Mouse (Mus musculus): ENCODE measurements around the gene Gm42957. TPM values are rescaled to one million over a fixed set of nuclear protein-coding genes. Genes with fewer than 3 reads are reported as not detected.
A peak's percentile ranks its signal among the peaks of the same experiment; 100 is the strongest.

The Gm42957 gene
- polyA plus RNA-seq, 1 experiment from 2014 or later = not detected

DNA sequence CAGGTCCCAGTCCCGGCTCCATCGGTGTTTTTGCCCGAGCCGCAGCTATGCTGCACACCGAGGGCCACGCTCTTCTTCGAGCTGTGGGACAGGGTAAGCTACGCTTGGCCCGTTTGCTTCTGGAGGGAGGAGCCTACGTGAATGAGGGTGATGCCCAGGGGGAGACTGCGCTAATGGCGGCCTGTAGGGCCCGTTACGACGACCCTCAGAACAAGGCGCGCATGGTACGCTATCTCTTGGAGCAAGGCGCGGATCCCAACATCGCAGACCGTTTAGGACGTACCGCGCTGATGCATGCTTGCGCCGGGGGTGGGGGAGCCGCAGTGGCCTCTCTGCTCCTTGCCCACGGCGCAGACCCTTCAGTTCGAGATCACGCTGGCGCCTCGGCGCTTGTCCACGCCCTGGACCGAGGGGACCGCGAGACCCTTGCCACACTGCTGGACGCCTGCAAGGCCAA, 37.8 kb upstream of the Gm42957 start:
- WGBS (ENCODE audit: insufficient replicate concordance) = under 1% methylated on average over 40 of the region's 40 CpGs
- Histone ChIP-seq H3K9ac (ENCODE audit: low read depth, low read length) (peak overlapping the region; percentile 83), H3K27ac (ENCODE audit: low read depth, low read length) (peak overlapping the region; percentile 78), H3K4me2 (peak overlapping the region; percentile 98), H3K36me3 (ENCODE audit: control insufficient read depth, insufficient read depth, low read length) (no peaks in the 10 kb centered on the region), H3K4me3 (ENCODE audit: low read depth, low read length) (peak overlapping the region; percentile 65), H3K4me1 (ENCODE audit: control insufficient read depth, insufficient read depth, low read length) (peaks cover 29% of the 10 kb centered on the region), H3K27me3 (ENCODE audit: control insufficient read depth, insufficient read depth, low read length) (peaks cover 2% of the 10 kb centered on the region; the same call in 1 of the 2 replicates), H3K9me3 (replicated peaks; ENCODE audit: control insufficient read depth, low read length) (no peaks in the 10 kb centered on the region)
- no peak for ATAC-seq (replicated peaks; ENCODE audit: insufficient number of reproducible peaks, low FRiP score, low TSS enrichment)

DNA sequence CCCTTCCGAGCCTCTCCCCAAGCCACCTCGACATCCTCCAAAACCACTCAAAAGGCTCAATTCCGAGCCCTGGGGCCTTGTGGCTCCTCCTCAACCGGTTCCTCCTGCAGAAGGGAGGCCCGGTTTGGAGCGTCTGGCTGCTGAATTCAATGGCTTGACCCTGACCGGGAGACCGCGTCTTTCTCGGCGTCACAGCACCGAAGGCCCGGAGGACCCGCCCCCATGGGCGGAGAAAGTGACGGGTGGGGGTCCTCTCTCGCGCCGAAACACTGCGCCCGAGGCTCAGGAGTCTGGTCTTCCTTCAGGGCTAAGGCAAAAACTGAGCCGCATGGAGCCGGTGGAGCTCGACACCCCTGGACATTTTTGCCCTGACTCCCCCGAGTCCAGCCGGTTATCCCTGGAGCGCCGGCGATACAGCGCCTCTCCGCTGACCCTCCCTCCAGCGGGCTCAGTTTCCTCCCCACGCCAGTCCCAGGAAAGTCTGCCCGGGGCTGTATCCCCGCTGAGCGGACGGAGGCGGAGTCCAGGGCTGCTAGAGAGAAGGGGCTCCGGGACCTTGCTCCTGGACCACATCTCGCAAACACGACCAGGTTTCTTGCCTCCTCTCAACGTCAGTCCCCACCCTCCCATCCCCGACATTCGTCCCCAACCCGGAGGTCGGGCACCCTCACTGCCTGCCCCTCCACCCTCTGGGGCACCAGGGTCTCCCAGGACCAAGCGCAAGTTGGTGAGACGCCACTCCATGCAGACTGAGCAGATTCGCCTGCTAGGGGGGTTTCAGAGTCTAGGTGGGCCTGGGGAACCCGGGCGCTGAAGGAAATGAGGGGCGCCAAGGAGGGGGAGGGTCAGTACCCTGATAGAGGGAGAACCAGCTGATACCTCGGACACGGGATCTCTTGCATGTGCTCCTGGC, 36.9 kb upstream of the Gm42957 start:
- Histone ChIP-seq H3K9me3 (replicated peaks; ENCODE audit: control insufficient read depth, low read length) (no peaks in the 10 kb centered on the region), H3K27me3 (ENCODE audit: control insufficient read depth, insufficient read depth, low read length) (peaks cover 2% of the 10 kb centered on the region; the same call in 1 of the 2 replicates), H3K4me1 (ENCODE audit: control insufficient read depth, insufficient read depth, low read length) (peaks cover 38% of the 10 kb centered on the region), H3K4me2 (peak overlapping the region; percentile 98), H3K27ac (ENCODE audit: low read depth, low read length) (peak overlapping the region; percentile 78), H3K36me3 (ENCODE audit: control insufficient read depth, insufficient read depth, low read length) (no peaks in the 10 kb centered on the region), H3K9ac (ENCODE audit: low read depth, low read length) (peak overlapping the region; percentile 83), H3K4me3 (ENCODE audit: low read depth, low read length) (peak overlapping the region; percentile 65)
- 3% methylated on average over 54 of the region's 54 CpGs for WGBS (ENCODE audit: insufficient replicate concordance)
- 0 out of 2 replicates have a peak, but pooled peaks have one; percentile 4 for ATAC-seq (replicated peaks; ENCODE audit: insufficient number of reproducible peaks, low FRiP score, low TSS enrichment)

DNA sequence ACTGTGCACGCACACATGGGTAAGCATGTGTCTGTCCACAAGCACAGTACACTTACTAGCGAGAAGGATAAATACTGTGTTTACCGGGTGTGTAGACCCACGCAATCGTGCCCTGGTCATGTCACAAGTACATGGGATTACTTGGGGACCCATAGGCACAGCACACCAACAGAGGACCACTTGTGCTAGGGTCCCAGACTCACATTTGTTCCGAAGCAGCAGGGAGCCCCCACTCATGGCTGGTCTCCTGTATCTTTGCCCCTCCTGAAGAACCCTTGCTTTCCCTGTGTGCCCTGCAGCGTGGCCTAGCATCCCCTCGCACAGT, 36.2 kb upstream of the Gm42957 start:
- no peak for ATAC-seq (replicated peaks; ENCODE audit: insufficient number of reproducible peaks, low FRiP score, low TSS enrichment)
- Histone ChIP-seq H3K9me3 (replicated peaks; ENCODE audit: control insufficient read depth, low read length) (no peaks in the 10 kb centered on the region), H3K4me1 (ENCODE audit: control insufficient read depth, insufficient read depth, low read length) (peaks cover 44% of the 10 kb centered on the region), H3K4me3 (ENCODE audit: low read depth, low read length) (peak overlapping the region; percentile 65), H3K27me3 (ENCODE audit: control insufficient read depth, insufficient read depth, low read length) (peaks cover 2% of the 10 kb centered on the region; the same call in 1 of the 2 replicates), H3K9ac (ENCODE audit: low read depth, low read length) (no peak overlapping the region; the same call in 1 of the 2 replicates), H3K27ac (ENCODE audit: low read depth, low read length) (no peak overlapping the region), H3K4me2 (peak overlapping the region; percentile 98), H3K36me3 (ENCODE audit: control insufficient read depth, insufficient read depth, low read length) (no peaks in the 10 kb centered on the region)
- WGBS (ENCODE audit: insufficient replicate concordance) = 48% methylated on average over 8 of the region's 8 CpGs

DNA sequence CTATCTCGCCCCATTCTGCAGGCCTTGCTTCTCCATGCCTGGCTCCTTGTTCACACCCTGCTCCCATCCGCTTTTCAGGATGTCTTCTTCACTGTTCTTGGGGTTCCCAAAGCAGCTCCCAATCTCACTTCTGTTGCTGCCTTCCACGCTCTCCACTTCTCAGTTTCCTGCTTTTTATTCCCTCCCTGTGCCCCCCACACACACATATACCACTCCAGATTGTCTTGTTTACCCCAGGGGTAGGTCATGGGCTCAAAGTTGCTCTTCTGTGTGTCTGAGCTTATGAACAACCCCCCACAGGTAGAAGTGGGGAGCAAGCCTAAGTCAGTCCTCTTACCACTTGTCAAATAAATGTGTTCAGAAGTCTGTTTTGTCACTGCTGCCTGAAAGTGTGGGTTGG, 35.9 kb upstream of the Gm42957 start:
- H3K9ac ChIP-seq (ENCODE audit: low read depth, low read length) = no peak overlapping the region
- no peak overlapping the region for H3K27ac ChIP-seq (ENCODE audit: low read depth, low read length)
- 71% methylated on average over 3 of the region's 3 CpGs for WGBS (ENCODE audit: insufficient replicate concordance)
- H3K9me3 ChIP-seq (replicated peaks; ENCODE audit: control insufficient read depth, low read length) = no peaks in the 10 kb centered on the region
- no peaks in the 10 kb centered on the region for H3K36me3 ChIP-seq (ENCODE audit: control insufficient read depth, insufficient read depth, low read length)
- peaks cover 2% of the 10 kb centered on the region; the same call in 1 of the 2 replicates for H3K27me3 ChIP-seq (ENCODE audit: control insufficient read depth, insufficient read depth, low read length)
- peak overlapping the region; percentile 65; the same call in 1 of the 2 replicates for H3K4me3 ChIP-seq (ENCODE audit: low read depth, low read length)
- no peak for ATAC-seq (replicated peaks; ENCODE audit: insufficient number of reproducible peaks, low FRiP score, low TSS enrichment)
- H3K4me1 ChIP-seq (ENCODE audit: control insufficient read depth, insufficient read depth, low read length) = peaks cover 46% of the 10 kb centered on the region
- H3K4me2 ChIP-seq = no peak overlapping the region; the same call in 1 of the 2 replicates

DNA sequence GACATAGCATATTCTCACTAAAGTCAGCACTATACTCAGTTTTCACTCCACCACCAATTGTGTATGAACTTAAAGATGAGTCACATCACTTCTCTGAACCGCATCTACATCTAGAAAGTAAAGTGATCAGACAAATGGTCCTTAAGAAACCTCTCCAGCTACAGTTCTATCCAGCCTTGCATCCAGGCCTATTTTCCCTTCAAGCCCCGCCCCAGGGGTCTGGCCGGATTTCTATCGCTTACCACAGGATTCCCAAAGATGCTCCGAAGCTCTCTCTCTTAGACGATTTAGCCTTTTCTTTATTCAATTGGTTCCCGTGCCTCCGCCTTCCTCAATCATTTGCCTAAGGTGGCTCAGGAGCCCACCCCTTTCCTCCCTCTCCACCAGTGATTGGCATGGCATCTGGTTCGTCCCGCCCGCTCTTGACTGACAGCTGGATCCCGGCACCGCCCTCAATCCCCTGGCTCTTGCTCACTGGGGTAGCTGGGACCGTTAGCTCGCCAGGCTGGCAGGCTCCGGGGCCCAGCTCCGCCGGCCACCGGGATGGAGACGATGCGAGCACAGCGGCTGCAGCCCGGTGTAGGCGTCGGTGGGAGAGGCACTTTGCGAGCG, 34.5 kb upstream of the Gm42957 start, which contains the start of gene Lix1l:
Lix1l (plus strand) TSS at position 511 of the 612 bp plus-strand sequence.
- peak within 1 kb of the TSS; percentile 84 for H3K4me3 ChIP-seq (ENCODE audit: low read depth, low read length)

DNA sequence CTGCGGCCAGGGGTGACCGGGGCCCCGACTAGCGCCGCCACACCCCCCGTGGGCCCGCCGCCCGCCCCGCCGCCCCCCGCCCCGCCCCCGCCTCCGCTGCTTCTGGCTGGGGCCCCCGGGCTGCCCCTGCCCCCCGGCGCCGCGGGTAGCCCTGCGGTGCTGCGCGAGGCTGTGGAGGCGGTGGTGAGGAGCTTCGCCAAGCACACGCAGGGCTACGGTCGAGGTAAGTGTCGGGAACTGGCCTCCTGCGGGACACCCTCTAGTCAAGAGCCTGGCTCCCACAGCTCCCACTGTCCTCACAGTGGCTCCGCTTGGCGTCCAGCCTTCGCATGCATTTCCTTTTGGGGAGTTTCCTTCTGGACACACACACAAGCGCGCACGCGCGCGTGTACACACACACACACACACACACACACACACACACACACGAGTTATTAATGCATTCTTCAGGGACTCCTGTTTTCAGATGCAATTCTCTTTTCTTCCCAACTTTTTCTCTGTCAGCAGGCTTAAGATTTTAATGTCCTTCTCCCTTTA, 34.0 kb upstream of the Gm42957 start:
- ATAC-seq (replicated peaks; ENCODE audit: insufficient number of reproducible peaks, low FRiP score, low TSS enrichment) = peak; percentile 56
- Histone ChIP-seq H3K27ac (ENCODE audit: low read depth, low read length) (peak overlapping the region; percentile 96), H3K4me3 (ENCODE audit: low read depth, low read length) (peak overlapping the region; percentile 84), H3K4me1 (ENCODE audit: control insufficient read depth, insufficient read depth, low read length) (peaks cover 39% of the 10 kb centered on the region), H3K27me3 (ENCODE audit: control insufficient read depth, insufficient read depth, low read length) (peaks cover 2% of the 10 kb centered on the region; the same call in 1 of the 2 replicates), H3K9me3 (replicated peaks; ENCODE audit: control insufficient read depth, low read length) (no peaks in the 10 kb centered on the region), H3K9ac (ENCODE audit: low read depth, low read length) (peak overlapping the region; percentile 87), H3K36me3 (ENCODE audit: control insufficient read depth, insufficient read depth, low read length) (no peaks in the 10 kb centered on the region), H3K4me2 (peak overlapping the region; percentile 72)
- WGBS (ENCODE audit: insufficient replicate concordance) = under 1% methylated on average over 21 of the region's 40 CpGs

More for the DNA sequence above, 34.5 kb upstream of the Gm42957 start, which contains the start of gene Lix1l:
- H3K9ac ChIP-seq (ENCODE audit: low read depth, low read length) = peak within 1 kb of the TSS; percentile 87
- peak within 1 kb of the TSS; percentile 72 for H3K4me2 ChIP-seq
- peaks cover 2% of the 10 kb centered on the region; the same call in 1 of the 2 replicates for H3K27me3 ChIP-seq (ENCODE audit: control insufficient read depth, insufficient read depth, low read length)
- no peaks in the 10 kb centered on the region for H3K9me3 ChIP-seq (replicated peaks; ENCODE audit: control insufficient read depth, low read length)
- peaks cover 44% of the 10 kb centered on the region for H3K4me1 ChIP-seq (ENCODE audit: control insufficient read depth, insufficient read depth, low read length)
- 4% methylated on average over 24 of the region's 27 CpGs for WGBS (ENCODE audit: insufficient replicate concordance)
- peak within 1 kb of the TSS; percentile 96 for H3K27ac ChIP-seq (ENCODE audit: low read depth, low read length)
- H3K36me3 ChIP-seq (ENCODE audit: control insufficient read depth, insufficient read depth, low read length) = no peaks in the 10 kb centered on the region
- peak; percentile 85 for ATAC-seq (replicated peaks; ENCODE audit: insufficient number of reproducible peaks, low FRiP score, low TSS enrichment)

DNA sequence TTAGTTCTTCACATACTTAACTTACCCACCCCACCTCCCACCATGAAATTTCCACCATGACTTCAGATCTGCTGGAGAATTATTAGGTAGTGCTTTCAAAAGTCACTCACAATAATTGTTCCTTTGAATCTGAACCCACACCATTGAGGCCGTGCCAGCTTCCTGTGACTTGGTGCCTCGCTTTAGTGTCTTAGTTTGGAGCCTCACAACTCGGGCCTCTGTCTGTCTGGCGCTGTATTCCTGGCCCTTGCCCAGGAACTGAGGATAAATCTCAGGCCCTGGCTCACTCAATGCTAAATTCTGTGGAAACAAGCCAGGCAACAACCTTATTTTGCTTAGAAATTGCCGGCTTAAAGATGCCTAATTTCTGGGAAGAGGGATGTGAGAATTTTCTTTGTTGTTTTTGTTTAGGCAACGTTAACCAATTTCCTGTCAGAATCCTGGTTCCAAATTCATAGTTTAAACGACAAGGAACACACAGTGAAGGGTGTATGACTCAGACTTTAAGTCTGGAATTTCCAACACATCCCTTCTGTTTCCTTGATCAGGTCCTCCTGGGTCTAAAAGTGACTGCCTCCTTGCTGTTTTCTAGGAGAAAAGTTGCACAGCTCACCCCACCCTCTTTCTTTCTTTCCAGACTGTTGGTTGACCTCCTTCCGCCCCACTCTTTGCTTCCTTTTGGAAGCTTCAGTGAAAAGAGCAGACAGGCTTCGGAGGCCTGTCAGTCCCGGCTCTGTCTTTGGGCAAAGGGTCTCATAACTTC, 33.2 kb upstream of the Gm42957 start:
- no peak for ATAC-seq (replicated peaks; ENCODE audit: insufficient number of reproducible peaks, low FRiP score, low TSS enrichment)
- Histone ChIP-seq H3K4me1 (ENCODE audit: control insufficient read depth, insufficient read depth, low read length) (peaks cover 32% of the 10 kb centered on the region), H3K36me3 (ENCODE audit: control insufficient read depth, insufficient read depth, low read length) (no peaks in the 10 kb centered on the region), H3K4me3 (ENCODE audit: low read depth, low read length) (peak overlapping the region; percentile 84), H3K27me3 (ENCODE audit: control insufficient read depth, insufficient read depth, low read length) (peaks cover 2% of the 10 kb centered on the region; the same call in 1 of the 2 replicates), H3K4me2 (peak overlapping the region; percentile 72), H3K9me3 (replicated peaks; ENCODE audit: control insufficient read depth, low read length) (no peaks in the 10 kb centered on the region), H3K9ac (ENCODE audit: low read depth, low read length) (peak overlapping the region; percentile 87), H3K27ac (ENCODE audit: low read depth, low read length) (peak overlapping the region; percentile 96)
- WGBS (ENCODE audit: insufficient replicate concordance) = 29% methylated on average over 10 of the region's 10 CpGs

DNA sequence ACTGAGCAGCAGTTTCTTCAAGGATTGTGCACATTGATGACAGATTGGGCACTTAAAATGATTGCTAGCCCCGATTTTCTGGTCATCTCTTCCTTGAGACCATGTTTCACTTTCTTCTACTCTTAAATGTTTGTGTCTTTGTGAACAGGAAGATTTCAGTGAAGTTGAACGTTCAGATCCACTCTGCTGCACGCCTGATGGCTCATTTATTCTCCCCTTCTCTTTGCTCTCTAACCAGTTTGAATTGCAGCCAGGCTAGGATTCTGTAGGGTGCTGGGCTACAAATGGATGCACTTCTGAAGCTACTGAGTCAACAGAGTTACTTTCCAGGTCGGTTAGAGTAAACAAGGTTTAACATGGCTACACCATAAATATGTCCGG, 32.6 kb upstream of the Gm42957 start:
- WGBS (ENCODE audit: insufficient replicate concordance) = 48% methylated on average over 5 of the region's 5 CpGs

More for the DNA sequence above, 32.6 kb upstream of the Gm42957 start:
- Histone ChIP-seq H3K9ac (ENCODE audit: low read depth, low read length) (peak overlapping the region; percentile 87), H3K4me2 (peak overlapping the region; percentile 72), H3K36me3 (ENCODE audit: control insufficient read depth, insufficient read depth, low read length) (no peaks in the 10 kb centered on the region), H3K27ac (ENCODE audit: low read depth, low read length) (peak overlapping the region; percentile 96), H3K4me1 (ENCODE audit: control insufficient read depth, insufficient read depth, low read length) (peaks cover 27% of the 10 kb centered on the region), H3K4me3 (ENCODE audit: low read depth, low read length) (peak overlapping the region; percentile 84), H3K9me3 (replicated peaks; ENCODE audit: control insufficient read depth, low read length) (no peaks in the 10 kb centered on the region), H3K27me3 (ENCODE audit: control insufficient read depth, insufficient read depth, low read length) (peaks cover 2% of the 10 kb centered on the region; the same call in 1 of the 2 replicates)
- no peak for ATAC-seq (replicated peaks; ENCODE audit: insufficient number of reproducible peaks, low FRiP score, low TSS enrichment)

All from heart, embryonic 11.5 days (tissue).